Mouse (Mus musculus) heart, embryonic 11.5 days (tissue): ENCODE measurements around the gene Cers5. TPM values are rescaled to one million over a fixed set of nuclear protein-coding genes. Genes with fewer than 3 reads are reported as not detected.

ENCODE experiments used
- ATAC-seq: fragments of 200-750 bp; cut with Nextera tagmentation; replicated peaks from 2 replicates; pipeline ENCODE4 v1.8.0; 2017; ENCODE audit warnings: moderate library complexity; ENCODE audit not compliant: insufficient number of reproducible peaks, low FRiP score, low TSS enrichment
- H3K27ac ChIP-seq: fragments of 300-500 bp; sonication (generic); 2 replicates; pipeline ENCODE4 v1.5.1; 2014; ENCODE audit warnings: mild to moderate bottlenecking, low read depth, low read length
- H3K27me3 ChIP-seq: fragments of 300-500 bp; sonication (generic); 2 replicates; pipeline ENCODE4 v1.6.1; 2014; ENCODE audit warnings: mild to moderate bottlenecking, low read length, mixed read lengths; ENCODE audit not compliant: control insufficient read depth, insufficient read depth
- H3K36me3 ChIP-seq: fragments of 300-500 bp; sonication (generic); 2 replicates; pipeline ENCODE4 v1.6.1; 2014; ENCODE audit warnings: mild to moderate bottlenecking, low read length, moderate library complexity, mixed read lengths; ENCODE audit not compliant: control insufficient read depth, insufficient read depth
- H3K4me1 ChIP-seq: fragments of 300-500 bp; sonication (generic); 2 replicates; pipeline ENCODE4 v1.6.1; 2014; ENCODE audit warnings: low read length; ENCODE audit not compliant: control insufficient read depth, insufficient read depth
- H3K4me2 ChIP-seq: fragments of 300-500 bp; sonication (generic); 2 replicates; pipeline ENCODE4 v1.6.1; 2014; ENCODE audit warnings: mild to moderate bottlenecking, moderate library complexity
- H3K4me3 ChIP-seq: fragments of 300-500 bp; sonication (generic); 2 replicates; pipeline ENCODE4 v1.5.1; 2014; ENCODE audit warnings: low read depth, low read length
- H3K9ac ChIP-seq: fragments of 300-500 bp; sonication (generic); 2 replicates; pipeline ENCODE4 v1.6.1; 2014; ENCODE audit warnings: mild to moderate bottlenecking, low read depth, low read length, moderate library complexity
- H3K9me3 ChIP-seq: fragments of 300-500 bp; sonication (generic); replicated peaks from 2 replicates; pipeline ENCODE4 v1.6.1; 2016; ENCODE audit warnings: low read length; ENCODE audit not compliant: control insufficient read depth
- WGBS: fragments of 180-500 bp; shearing (Covaris S2); extraction: QIAGEN DNeasy Blood & Tissue Kit; methylation state at CpG from one replicate; pipeline ENCODE4 v1.1.7; 2014; ENCODE audit not compliant: insufficient replicate concordance; 5-methylcytosine and 5-hydroxymethylcytosine counted together
- polyA plus RNA-seq: library from polyadenylated mRNA; unstranded; fragments of >200 nt; fragmentation: Nextera tagmentation; extraction: Ambion mirVana; gene quantifications from 2 replicates; pipeline ENCODE4 v1.2.1, GENCODE M21; 2014

The Cers5 gene
- polyA plus RNA-seq, 1 experiment from 2014 or later: 56.1 TPM

DNA sequence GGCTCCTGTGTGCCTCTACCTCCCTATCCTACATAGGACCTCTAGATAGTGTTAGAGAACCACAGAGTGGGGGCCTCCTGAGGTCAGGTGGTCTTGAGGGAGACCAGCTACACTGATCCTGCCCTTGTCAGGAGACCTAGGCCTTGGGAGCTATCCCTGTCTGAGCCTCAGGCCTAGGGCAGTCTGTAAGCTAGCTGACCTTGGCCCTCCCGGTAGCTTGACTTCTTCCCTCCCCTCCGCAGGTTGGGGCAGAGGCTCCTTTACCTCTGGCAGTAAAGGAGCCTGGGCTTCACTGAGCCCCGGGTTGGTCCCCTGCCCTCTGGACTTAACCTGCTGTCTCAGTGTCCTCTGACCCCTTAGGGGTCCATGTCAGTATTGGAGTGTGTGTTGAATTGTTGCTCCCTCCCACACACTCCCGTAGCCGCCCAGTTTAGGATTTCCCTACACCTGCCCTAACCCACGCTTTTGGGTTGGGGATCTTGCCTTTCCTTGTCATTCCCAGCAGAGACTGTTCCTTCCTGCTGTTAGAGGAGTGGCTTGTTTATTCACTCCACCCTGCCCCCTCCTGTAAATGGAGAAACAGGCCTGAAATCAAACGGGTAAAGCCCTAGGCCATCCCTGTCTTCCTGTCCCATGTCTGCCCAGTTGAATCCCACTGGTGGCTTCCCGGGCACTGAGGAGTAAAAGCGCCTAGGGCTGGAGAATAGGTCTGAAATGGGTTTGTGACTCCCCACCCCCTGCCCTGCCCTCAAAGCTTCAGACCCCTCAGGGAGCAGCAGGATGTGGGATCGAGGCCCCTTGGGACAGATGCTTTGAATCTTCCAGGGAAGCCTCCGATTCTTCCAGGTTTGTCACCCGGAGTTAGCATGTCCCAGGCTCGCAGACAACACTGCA is 59.8 kb downstream of the Cers5 start:
- Histone ChIP-seq H3K4me1 (peaks cover 11% of the 10 kb centered on the region; the same call in 1 of the 2 replicates), H3K9ac (no peak overlapping the region), H3K9me3 (no peaks in the 10 kb centered on the region), H3K27me3 (no peaks in the 10 kb centered on the region), H3K4me2 (no peak overlapping the region), H3K4me3 (no peak overlapping the region), H3K36me3 (peaks cover 35% of the 10 kb centered on the region), H3K27ac (peak overlapping the region; percentile 76; the same call in 1 of the 2 replicates)
- WGBS: 68% methylated on average over 13 of the region's 13 CpGs
- ATAC-seq: no peak; the same call in 1 of the 2 replicates

DNA sequence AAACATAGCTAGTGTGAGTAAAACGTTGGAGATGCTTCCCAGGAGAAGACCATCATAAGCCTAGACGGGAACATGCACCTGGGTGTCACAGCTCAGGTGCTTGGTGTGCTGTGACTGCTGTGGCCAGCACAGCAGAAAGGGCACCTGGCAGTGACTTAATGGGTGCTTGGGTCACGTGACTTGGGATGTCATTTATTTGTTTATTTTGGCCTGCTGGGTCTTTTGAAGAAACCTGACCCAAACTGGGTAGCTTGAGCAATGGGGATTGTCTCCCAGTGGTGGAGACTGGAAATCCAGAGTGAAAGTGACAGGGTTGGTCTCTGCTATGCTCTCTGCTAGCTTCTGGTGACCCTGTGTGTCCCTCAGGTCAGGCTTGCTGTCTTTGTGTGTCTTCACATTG is 61.2 kb downstream of the Cers5 start:
- no peaks in the 10 kb centered on the region for H3K9me3 ChIP-seq
- H3K9ac ChIP-seq: no peak overlapping the region
- ATAC-seq: no peak
- 72% methylated on average over 3 of the region's 3 CpGs for WGBS
- peaks cover 45% of the 10 kb centered on the region for H3K36me3 ChIP-seq
- H3K4me2 ChIP-seq: no peak overlapping the region
- no peak overlapping the region for H3K27ac ChIP-seq
- H3K27me3 ChIP-seq: no peaks in the 10 kb centered on the region
- peaks cover 11% of the 10 kb centered on the region; the same call in 1 of the 2 replicates for H3K4me1 ChIP-seq
- no peak overlapping the region for H3K4me3 ChIP-seq

DNA sequence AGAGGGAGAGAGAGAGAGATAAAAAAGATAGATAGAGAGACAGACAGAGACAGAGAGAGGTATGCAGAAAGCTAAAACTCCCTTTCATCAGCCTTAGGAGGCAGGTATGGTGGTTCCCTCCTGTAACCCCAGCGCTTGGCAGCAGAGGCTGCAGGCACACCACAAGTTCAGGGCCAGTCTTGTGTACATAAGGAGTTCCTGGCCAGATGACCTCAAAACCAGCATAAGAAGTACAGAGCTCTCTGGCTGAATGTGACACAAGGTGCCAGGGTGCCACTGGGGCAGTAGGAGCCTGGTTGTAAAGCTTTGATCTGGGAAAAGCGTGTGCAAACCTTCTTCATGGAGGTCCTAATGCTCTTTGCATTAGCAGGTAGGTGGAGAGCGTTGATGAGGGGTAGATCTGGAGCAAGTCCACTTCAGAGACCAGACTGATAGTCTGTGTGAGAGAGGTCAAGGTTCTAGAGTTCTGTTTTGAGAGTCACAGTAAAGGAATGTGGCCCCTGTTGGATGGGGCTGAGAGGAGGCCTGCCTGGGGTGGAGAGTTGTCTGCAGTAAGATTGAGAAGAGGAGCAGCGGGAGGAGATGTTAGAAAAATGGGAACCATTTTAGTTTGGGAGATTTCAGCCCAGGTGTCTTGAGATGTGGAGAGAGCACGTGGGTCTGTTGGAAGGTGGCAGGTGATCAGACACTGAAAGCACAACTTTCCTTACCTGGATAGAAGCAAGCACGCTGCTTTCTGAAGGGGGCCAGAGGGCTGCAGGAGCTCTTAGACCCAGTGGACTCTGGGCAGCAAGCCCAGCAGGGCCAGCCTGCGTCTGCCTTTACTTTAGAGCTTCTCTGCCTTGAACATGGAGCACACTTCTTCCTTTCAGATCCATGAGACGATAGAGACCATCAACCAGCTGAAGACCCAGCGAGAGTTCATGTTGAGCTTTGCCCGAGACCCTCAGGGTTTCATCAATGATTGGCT is 62.2 kb downstream of the Cers5 start:
- H3K27me3 ChIP-seq: no peaks in the 10 kb centered on the region
- no peak overlapping the region for H3K27ac ChIP-seq
- no peak overlapping the region for H3K9ac ChIP-seq
- peaks cover 52% of the 10 kb centered on the region for H3K36me3 ChIP-seq
- ATAC-seq: no peak
- no peak overlapping the region for H3K4me3 ChIP-seq
- WGBS: 85% methylated on average over 10 of the region's 10 CpGs
- no peak overlapping the region for H3K4me2 ChIP-seq
- no peaks in the 10 kb centered on the region for H3K9me3 ChIP-seq
- peaks cover 12% of the 10 kb centered on the region; the same call in 1 of the 2 replicates for H3K4me1 ChIP-seq

DNA sequence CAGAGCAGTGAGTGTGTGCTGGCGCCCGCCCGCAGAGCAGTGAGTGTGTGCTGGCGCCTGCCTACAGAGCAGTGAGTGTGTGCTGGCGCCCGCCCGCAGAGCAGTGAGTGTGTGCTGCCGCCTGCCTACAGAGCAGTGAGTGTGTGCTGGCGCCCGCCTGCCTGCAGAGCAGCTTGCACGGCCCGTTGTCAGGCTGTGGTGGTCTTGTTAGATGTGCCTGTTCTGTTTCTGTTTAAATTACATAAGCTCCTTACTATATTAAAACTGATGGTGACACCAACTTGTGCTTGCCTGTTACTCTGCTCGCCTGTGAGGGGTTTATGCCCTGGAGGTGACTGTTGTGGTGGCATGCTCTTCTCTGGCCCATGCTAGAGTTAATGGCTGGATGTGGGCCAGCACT is 64.5 kb downstream of the Cers5 start:
- Histone ChIP-seq H3K9ac (no peak overlapping the region), H3K27me3 (no peaks in the 10 kb centered on the region), H3K27ac (no peak overlapping the region), H3K9me3 (no peaks in the 10 kb centered on the region), H3K4me2 (no peak overlapping the region), H3K4me1 (peaks cover 24% of the 10 kb centered on the region), H3K4me3 (no peak overlapping the region), H3K36me3 (peaks cover 50% of the 10 kb centered on the region)
- WGBS: 94% methylated on average over 13 of the region's 13 CpGs
- ATAC-seq: no peak

DNA sequence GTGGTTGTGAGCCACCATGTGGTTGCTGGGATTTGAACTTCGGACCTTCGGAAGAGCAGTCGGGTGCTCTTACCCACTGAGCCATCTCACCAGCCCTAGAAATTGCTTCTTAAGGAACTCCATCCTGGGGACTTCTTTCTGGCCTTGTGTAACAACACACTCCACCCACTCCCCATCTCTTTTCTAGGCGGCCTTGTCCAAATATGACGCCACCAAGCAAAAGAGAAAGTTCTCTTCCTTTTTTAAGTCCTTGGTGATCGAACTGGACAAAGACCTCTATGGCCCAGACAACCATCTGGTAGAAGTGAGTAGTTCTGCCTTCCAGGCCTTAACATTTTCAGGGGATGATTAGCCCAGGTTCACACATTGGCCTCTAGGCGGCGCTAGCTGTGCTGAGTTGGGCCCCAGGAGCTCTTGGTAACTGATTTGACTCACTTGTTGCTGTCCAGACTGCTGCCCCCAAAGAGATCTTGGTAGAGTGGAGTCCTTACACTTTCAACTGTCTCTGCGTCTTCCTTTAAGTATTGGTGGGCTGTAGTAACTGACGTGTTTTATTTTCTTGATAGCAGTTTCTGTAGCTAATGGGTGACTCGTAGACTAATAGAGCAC is 67.1 kb downstream of the Cers5 start, which contains the start of gene Gm17349:
Gene Gm17349, minus strand, starts transcription at position 51 of the 609 bp plus-strand sequence.
- no peaks in the 10 kb centered on the region for H3K27me3 ChIP-seq
- WGBS: 67% methylated on average over 11 of the region's 11 CpGs
- peaks cover 32% of the 10 kb centered on the region for H3K36me3 ChIP-seq
- H3K9me3 ChIP-seq: no peaks in the 10 kb centered on the region
- ATAC-seq: no peak
- H3K27ac ChIP-seq: peak within 1 kb of the TSS; percentile 98
- H3K4me2 ChIP-seq: peak within 1 kb of the TSS; percentile 82
- H3K9ac ChIP-seq: peak within 1 kb of the TSS; percentile 55; the same call in 1 of the 2 replicates
- peak within 1 kb of the TSS; percentile 8; the same call in 1 of the 2 replicates for H3K4me3 ChIP-seq
- H3K4me1 ChIP-seq: peaks cover 38% of the 10 kb centered on the region

DNA sequence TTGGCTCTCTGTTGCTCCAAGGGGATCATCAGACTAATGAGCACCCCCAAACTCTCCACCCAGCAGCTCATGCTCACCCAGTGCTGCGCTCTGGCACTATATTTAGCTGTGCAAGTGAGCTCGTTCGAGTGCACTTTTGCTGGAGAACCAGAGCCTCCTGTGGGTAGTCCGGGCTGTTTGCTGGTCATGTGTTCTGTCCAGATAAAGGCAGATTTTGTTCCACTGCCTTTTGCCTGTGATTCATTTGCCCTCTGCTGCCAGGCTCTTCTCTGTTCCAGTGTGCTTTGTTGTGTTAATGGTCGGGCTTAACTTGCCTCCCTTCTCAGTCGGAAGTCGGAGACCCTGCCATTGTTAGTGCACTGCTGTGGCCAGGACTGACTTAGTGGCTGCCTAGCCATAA is 67.8 kb downstream of the Cers5 start:
- Histone ChIP-seq H3K9ac (peak overlapping the region; percentile 55; the same call in 1 of the 2 replicates), H3K27me3 (no peaks in the 10 kb centered on the region), H3K27ac (peak overlapping the region; percentile 98), H3K4me2 (peak overlapping the region; percentile 82), H3K36me3 (peaks cover 28% of the 10 kb centered on the region), H3K4me1 (peaks cover 38% of the 10 kb centered on the region), H3K9me3 (no peaks in the 10 kb centered on the region), H3K4me3 (no peak overlapping the region)
- ATAC-seq: no peak
- 44% methylated on average over 7 of the region's 7 CpGs for WGBS

DNA sequence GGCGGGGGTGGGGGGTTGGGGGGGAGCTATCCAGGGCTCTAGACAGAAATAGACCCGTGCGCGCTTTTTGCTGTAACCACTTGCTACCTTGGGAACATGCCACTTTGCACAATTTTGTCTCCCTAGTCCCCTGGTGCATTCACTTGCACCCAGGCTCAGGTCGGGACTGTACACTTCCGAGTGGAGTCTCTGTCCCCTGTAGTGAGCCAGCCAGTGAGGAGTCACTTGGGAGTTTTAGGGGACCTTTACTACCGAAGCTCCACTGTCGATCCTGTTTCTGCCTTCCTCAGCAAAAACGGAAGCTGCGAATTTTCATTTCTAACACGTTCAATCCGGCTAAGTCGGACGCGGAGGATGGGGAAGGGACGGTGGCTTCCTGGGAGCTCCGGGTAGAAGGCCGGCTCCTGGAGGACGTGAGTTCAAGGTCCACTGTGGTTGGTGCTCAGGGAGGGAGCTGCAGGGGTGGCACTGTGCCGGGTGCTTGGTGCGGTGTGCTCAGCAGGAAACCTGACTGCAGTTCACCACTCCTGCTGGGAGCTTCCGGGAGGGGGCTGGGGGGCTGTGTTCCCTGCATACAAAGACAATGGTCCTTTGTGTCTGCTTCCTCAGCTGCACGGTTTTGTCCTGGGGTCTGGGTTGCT is 68.5 kb downstream of the Cers5 start:
- no peak for ATAC-seq
- peak overlapping the region; percentile 8; the same call in 1 of the 2 replicates for H3K4me3 ChIP-seq
- peaks cover 38% of the 10 kb centered on the region for H3K4me1 ChIP-seq
- H3K9ac ChIP-seq: peak overlapping the region; percentile 55; the same call in 1 of the 2 replicates
- H3K27ac ChIP-seq: peak overlapping the region; percentile 98
- 40% methylated on average over 23 of the region's 23 CpGs for WGBS
- no peaks in the 10 kb centered on the region for H3K9me3 ChIP-seq
- peak overlapping the region; percentile 82 for H3K4me2 ChIP-seq
- H3K27me3 ChIP-seq: no peaks in the 10 kb centered on the region
- H3K36me3 ChIP-seq: peaks cover 23% of the 10 kb centered on the region
